Mouse (Mus musculus) layer of hippocampus, adult 2 months (tissue): ENCODE results near the gene Pam. TPM values are rescaled to one million over a fixed set of nuclear protein-coding genes. Genes with fewer than 3 reads are reported as not detected.
A peak's percentile ranks its signal among the peaks of the same experiment; 100 is the strongest.
"Not testable (repeated sequence)": the region's sequence is repeated elsewhere in the genome, so short reads cannot be mapped to it uniquely, and the experiment has no call there.

Experiments used
- DNase-seq, 2 experiments: peaks; one replicate each; pipeline ENCODE4 v3.0.0; 2022; ENCODE audit warnings: low spot score in 2 of 2
- H3K27ac ChIP-seq: fragments of 200-600 bp; 2 replicates; pipeline ENCODE4 v1.8.1; 2022
- H3K4me3 ChIP-seq: fragments of 200-600 bp; 2 replicates; pipeline ENCODE4 v1.8.1; 2022; ENCODE audit warnings: mild to moderate bottlenecking
- CTCF ChIP-seq: fragments of 200-600 bp; conservative IDR thresholded peaks from 2 replicates; pipeline ENCODE4 v1.8.1; 2022; ENCODE audit warnings: antibody characterized with exemption, mild to moderate bottlenecking, moderate library complexity
- total RNA-seq, 2 experiments: library from RNA; stranded (reverse); gene quantifications; 2 replicates each; pipeline ENCODE4 v1.2.3; 2021

The Pam gene
- total RNA-seq, 2 experiments from 2014 or later = 193 to 200 TPM

GRCm38 (mm10) chr1:97768906-97769293 is 326.5 kb downstream of the Pam start:
- peak overlapping the region; percentile 94; the same call in 1 of the 2 replicates for H3K27ac ChIP-seq
- H3K4me3 ChIP-seq = peak overlapping the region; percentile 99
- no peak for TF ChIP-seq CTCF
- DNase-seq = no peak

GRCm38 (mm10) chr1:97768089-97768488 is 327.4 kb downstream of the Pam start:
- Histone ChIP-seq H3K4me3 (peak overlapping the region; percentile 99; the same call in 1 of the 2 replicates), H3K27ac (no peak overlapping the region)
- DNase-seq = no peak
- no peak for TF ChIP-seq CTCF

GRCm38 (mm10) chr1:97765712-97766111 is 329.7 kb downstream of the Pam start:
- not testable (repeated sequence) for H3K27ac ChIP-seq, H3K4me3 ChIP-seq, DNase-seq

- Histone ChIP-seq H3K27ac (peak overlapping the region; percentile 43), H3K4me3 (peak overlapping the region; percentile 6; the same call in 1 of the 2 replicates)
- no peak for DNase-seq
- TF ChIP-seq CTCF = no peak
Measured at GRCm38 (mm10) chr1:97761477-97761876, 334.0 kb downstream of the Pam start.

- Histone ChIP-seq H3K27ac (peak overlapping the region; percentile 43), H3K4me3 (no peak overlapping the region)
- no peak for DNase-seq
- TF ChIP-seq CTCF = no peak
Measured at GRCm38 (mm10) chr1:97760598-97760997, 334.8 kb downstream of the Pam start.

GRCm38 (mm10) chr1:97759841-97760240 is 335.6 kb downstream of the Pam start:
- DNase-seq = no peak
- no peak overlapping the region for H3K4me3 ChIP-seq
- TF ChIP-seq CTCF = no peak

GRCm38 (mm10) chr1:97754392-97754791 is 341.1 kb downstream of the Pam start:
- no peak for TF ChIP-seq CTCF
- H3K4me3 ChIP-seq = no peak overlapping the region
- no peak overlapping the region for H3K27ac ChIP-seq
- DNase-seq = no peak

More at GRCm38 (mm10) chr1:97759841-97760240, 335.6 kb downstream of the Pam start:
- H3K27ac ChIP-seq = no peak overlapping the region

GRCm38 (mm10) chr1:97753216-97753615 is 342.2 kb downstream of the Pam start:
- no peak for TF ChIP-seq CTCF

GRCm38 (mm10) chr1:97748163-97748562 is 347.3 kb downstream of the Pam start:
- no peak for TF ChIP-seq CTCF
- Histone ChIP-seq H3K27ac (no peak overlapping the region), H3K4me3 (no peak overlapping the region)
- no peak for DNase-seq

More at GRCm38 (mm10) chr1:97753216-97753615, 342.2 kb downstream of the Pam start:
- H3K4me3 ChIP-seq = no peak overlapping the region
- no peak overlapping the region for H3K27ac ChIP-seq
- DNase-seq = no peak

GRCm38 (mm10) chr1:97746261-97746660 is 349.2 kb downstream of the Pam start:
- TF ChIP-seq CTCF = no peak
- Histone ChIP-seq H3K4me3 (no peak overlapping the region), H3K27ac (no peak overlapping the region)
- no peak for DNase-seq

GRCm38 (mm10) chr1:97745712-97746111 is 349.7 kb downstream of the Pam start:
- H3K4me3 ChIP-seq = no peak overlapping the region
- H3K27ac ChIP-seq = no peak overlapping the region
- no peak for TF ChIP-seq CTCF
- DNase-seq = no peak
